8 mouse cellular contexts compared by ENCODE assay signal in the genomic region with DNA sequence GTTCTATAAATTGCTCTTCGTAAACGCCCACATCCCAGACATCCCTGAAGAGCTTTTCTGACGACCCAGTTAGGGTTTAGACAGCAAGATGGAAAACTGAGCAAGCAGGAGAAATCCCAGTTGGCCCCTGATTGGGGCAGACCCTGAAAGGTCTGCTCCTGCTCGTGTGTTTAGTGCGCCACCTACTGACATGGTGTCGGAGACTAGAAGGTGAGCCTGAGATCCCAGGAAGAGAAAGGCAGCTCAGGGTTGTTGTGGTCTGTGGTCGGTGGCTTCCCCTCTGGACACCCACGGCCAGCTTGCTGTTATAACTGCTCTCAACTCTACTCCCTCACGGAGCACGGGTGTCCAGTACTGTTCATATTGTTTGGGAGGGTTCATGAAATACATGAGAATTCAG. TPM values are rescaled to one million over a fixed set of nuclear protein-coding genes. Genes with fewer than 3 reads are reported as not detected.
DNase-seq lines count a peak whose midpoint lies in the region; ATAC-seq lines count a peak whose summit lies in the region.

No protein-coding gene starts in this region.

- DNase-seq in T-cell, adult 2 months (ENCODE audit: low spot score): peak; percentile 47
- peak; percentile 64 to 83 for DNase-seq in cerebellum, postnatal 25 days
- peak; percentile 74 for DNase-seq in gastrocnemius, postnatal 10 days
- peak; percentile 79 for DNase-seq in intestine, embryonic 14.5 days (ENCODE audit: low spot score)
- peak; percentile 72 to 83 for DNase-seq in left cerebral cortex, postnatal 14 days (ENCODE audit: low spot score in 2 of 2)
- DNase-seq in right cerebral cortex, postnatal 14 days: peak; percentile 80
- peak; percentile 62 to 79 for DNase-seq in urinary bladder, postnatal 4 days (ENCODE audit: low spot score in 2 of 2)

- no peak overlapping the region for H3K27ac ChIP-seq in intestine, embryonic 14.5 days (ENCODE audit: low read depth)

- H3K9ac ChIP-seq in intestine, embryonic 14.5 days (ENCODE audit: low read length): no peak overlapping the region

- H3K27me3 ChIP-seq in intestine, embryonic 14.5 days (replicated peaks; ENCODE audit: control insufficient read depth, insufficient read depth, low read length): no peaks in the 10 kb centered on the region

- H3K9me3 ChIP-seq in intestine, embryonic 14.5 days (ENCODE audit: control insufficient read depth, low read length): no peaks in the 10 kb centered on the region

- peak; percentile 68 for ATAC-seq in intestine, embryonic 14.5 days (replicated peaks; ENCODE audit: low FRiP score, low TSS enrichment, low read depth)
- ATAC-seq in megakaryocyte progenitor cell, adult 5-6 weeks (replicated peaks; ENCODE audit: poor library complexity): peak; percentile 99

- 0 out of 2 replicates have a peak overlapping the region, but pooled peaks have one; percentile 13 for H3K4me2 ChIP-seq in intestine, embryonic 14.5 days (ENCODE audit: low read length)

- H3K4me3 ChIP-seq in intestine, embryonic 14.5 days (ENCODE audit: low read depth, low read length): no peak overlapping the region

- peaks cover 15% of the 10 kb centered on the region for H3K4me1 ChIP-seq in intestine, embryonic 14.5 days (replicated peaks; ENCODE audit: control insufficient read depth, insufficient read depth, low read length)

- intact Hi-C loops in left cerebral cortex, postnatal 14 days (cut with DNase I): loop anchor here (10.0 kb wide), 2 partner anchors 125 to 365 kb away; partner anchors contain the start of gene Nepro

- no peaks in the 10 kb centered on the region for H3K36me3 ChIP-seq in intestine, embryonic 14.5 days (ENCODE audit: control insufficient read depth, insufficient read depth, low read length)

- 7% methylated on average over 10 of the region's 10 CpGs for WGBS in intestine, embryonic 14.5 days

RNA-seq across cellular contexts. Expression of gene Ccdc80, which starts 3.2 kb away (rescaled TPM):
- 100 to 1,000 TPM; 114 to 142 TPM for total RNA-seq in gastrocnemius, postnatal 10 days (2021)
- polyA plus RNA-seq in intestine, embryonic 14.5 days (2014; fragmentation: Nextera tagmentation; extraction: Ambion mirVana): 78.4 and 80.1 TPM in 2 replicates
- total RNA-seq in left cerebral cortex, postnatal 14 days (2021): 10 to 100 TPM in 1 of 2 experiments, 1 to 10 TPM in 1; 8.9 to 10.9 TPM
- 0.12 and 0.32 TPM in 2 replicates for total RNA-seq in megakaryocyte progenitor cell, adult 5-6 weeks (2015)
- 0.71 and 3.1 TPM in 2 replicates for total RNA-seq in megakaryocyte progenitor cell, adult 5-6 weeks (2017)

Comparison
In these comparisons a context has a peak if more than half of its experiments do, and no peak if none do; other contexts are left out.
1. RNA of gene Ccdc80, which starts 3.2 kb away (total RNA-seq): 114 to 142 TPM in gastrocnemius, postnatal 10 days; 8.9 to 10.9 TPM in left cerebral cortex, postnatal 14 days and 0.12 to 3.1 TPM in megakaryocyte progenitor cell, adult 5-6 weeks; every median in the first group is over 4 times any median in the second.
2. Peak in every context shown above with its lines, with median percentiles within 50 percentile points of each other: DNase-seq.